Mouse (Mus musculus) brown adipose tissue, adult 24 weeks (tissue): ENCODE measurements at regions not wholly inside any gene's neighbourhood (a gene's known extent, or its start where the extent isn't known, plus 50 kb on each side); places are given as distances from the start of the nearest gene placed in this dataset.

Source experiments
- H3K27ac ChIP-seq: fragments of 200-500 bp; replicated peaks from 2 replicates; pipeline ENCODE4 v1.5.1; 2012; ENCODE audit warnings: low read depth, mild to moderate bottlenecking, low read length
- H3K4me1 ChIP-seq: fragments of 200-500 bp; 2 replicates; pipeline ENCODE4 v1.6.1; 2012; ENCODE audit warnings: low read length, mixed read lengths; ENCODE audit not compliant: control insufficient read depth, insufficient read depth, insufficient read length
- H3K4me3 ChIP-seq: fragments of 200-500 bp; 2 replicates; pipeline ENCODE4 v1.5.1; 2012; ENCODE audit warnings: low read depth, mild to moderate bottlenecking, low read length, moderate library complexity; ENCODE audit not compliant: insufficient read depth

DNA sequence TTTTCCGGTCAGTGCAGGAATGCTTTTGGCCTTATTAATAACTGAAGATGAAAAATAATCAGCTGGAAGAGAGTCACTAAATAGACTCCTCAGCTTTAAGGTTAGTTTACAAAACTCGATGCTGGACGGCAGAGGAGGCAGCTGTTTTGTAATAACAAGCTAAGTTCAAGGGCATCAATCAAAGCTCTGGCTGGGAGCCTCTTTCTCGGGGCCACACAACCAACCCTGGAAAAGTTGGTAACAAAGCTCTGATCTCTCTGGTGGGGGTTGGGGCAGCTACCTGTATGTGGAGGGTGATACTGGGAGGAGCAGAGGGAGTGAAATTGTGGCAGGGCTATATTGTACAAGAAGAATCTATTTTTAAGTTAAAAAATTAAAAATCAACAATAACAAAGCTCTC, 374.1 kb downstream of the Fgf9 start:
- H3K27ac ChIP-seq: no peak overlapping the region
- H3K4me1 ChIP-seq: no peaks in the 10 kb centered on the region; the same call in 1 of the 2 replicates
- H3K4me3 ChIP-seq: no peak overlapping the region

DNA sequence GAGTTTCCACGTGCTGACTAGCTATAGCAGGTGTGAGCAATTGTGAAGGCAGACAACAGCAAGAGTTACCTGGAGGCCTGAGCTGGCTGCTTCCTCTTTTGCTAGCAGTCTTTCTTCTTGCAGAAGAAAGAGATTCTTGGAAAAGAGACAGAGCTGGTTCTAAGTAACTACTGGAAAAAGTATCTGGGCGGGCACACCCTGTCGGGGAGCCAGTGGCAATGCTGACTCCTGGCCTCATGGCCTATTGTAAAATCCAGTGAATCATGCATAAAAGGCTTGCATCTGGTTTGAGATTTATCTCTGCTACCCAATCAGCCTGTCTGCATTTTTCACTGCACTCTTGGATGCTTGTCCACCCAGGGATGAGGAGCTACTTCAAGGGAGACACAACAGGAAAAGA, 372.2 kb downstream of the Fgf9 start:
- H3K27ac ChIP-seq: no peak overlapping the region
- H3K4me1 ChIP-seq: no peaks in the 10 kb centered on the region; the same call in 1 of the 2 replicates
- no peak overlapping the region for H3K4me3 ChIP-seq

DNA sequence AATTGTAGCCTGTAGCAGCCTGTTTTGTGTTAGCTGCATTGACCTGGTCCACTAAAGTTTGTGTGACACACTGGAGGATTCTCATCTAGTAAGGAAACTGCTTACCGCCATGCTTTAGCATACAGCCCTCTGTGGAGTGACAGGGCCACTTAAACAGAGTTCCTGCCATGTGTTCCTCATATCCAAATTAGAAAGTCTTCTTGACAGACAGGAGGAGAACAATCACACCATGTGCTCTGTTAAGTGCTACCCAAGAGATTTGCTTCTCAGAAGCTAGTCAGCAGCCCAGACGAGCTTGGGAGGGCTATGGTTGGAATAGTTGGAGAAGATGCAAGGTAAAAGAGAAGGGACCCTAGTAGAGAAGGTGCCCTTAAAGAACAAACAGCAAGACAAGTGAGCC, 369.6 kb downstream of the Fgf9 start:
- Histone ChIP-seq H3K4me1 (no peaks in the 10 kb centered on the region; the same call in 1 of the 2 replicates), H3K27ac (no peak overlapping the region), H3K4me3 (no peak overlapping the region)

DNA sequence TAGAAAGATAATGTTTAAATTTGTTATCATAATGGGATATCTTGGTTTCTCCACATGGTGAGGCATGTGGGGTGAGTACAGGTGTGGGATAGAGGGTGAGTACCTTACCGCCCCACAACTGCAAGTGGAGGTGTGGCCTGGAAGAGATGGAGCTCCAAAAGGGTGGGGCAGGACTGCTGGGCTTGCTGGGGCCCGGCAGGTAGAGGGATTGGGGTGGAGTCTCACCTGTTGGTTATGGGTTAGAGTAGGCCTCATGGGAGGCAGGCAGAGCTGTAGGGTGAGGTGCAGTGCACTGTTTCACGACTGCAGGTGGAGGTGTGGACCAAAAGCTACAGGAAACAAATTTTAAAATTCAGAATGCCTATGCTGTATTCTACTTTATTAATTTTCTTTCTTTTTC, 365.7 kb downstream of the Fgf9 start:
- Histone ChIP-seq H3K27ac (no peak overlapping the region), H3K4me3 (no peak overlapping the region), H3K4me1 (no peaks in the 10 kb centered on the region)

DNA sequence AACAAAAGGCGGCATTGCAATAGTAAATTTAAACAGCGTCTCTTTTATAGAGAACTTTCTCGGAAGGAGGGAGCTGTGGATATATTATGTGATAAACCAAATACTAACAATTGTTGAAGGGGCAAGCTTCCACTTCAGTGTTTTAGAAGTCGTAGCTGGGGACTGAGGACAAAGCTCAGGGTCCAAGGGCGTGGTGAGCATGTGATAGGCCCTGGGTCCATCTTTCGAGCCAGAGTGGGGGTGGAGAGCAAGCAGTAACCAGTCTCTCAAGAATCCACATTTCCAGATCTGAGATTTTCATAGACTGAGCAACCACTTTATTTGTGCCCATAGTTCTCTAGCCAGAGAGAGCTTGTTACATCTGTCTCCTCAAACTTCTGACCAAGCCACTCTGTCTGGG, 356.1 kb downstream of the Fgf9 start:
- H3K27ac ChIP-seq: no peak overlapping the region
- H3K4me3 ChIP-seq: no peak overlapping the region
- H3K4me1 ChIP-seq: no peaks in the 10 kb centered on the region

DNA sequence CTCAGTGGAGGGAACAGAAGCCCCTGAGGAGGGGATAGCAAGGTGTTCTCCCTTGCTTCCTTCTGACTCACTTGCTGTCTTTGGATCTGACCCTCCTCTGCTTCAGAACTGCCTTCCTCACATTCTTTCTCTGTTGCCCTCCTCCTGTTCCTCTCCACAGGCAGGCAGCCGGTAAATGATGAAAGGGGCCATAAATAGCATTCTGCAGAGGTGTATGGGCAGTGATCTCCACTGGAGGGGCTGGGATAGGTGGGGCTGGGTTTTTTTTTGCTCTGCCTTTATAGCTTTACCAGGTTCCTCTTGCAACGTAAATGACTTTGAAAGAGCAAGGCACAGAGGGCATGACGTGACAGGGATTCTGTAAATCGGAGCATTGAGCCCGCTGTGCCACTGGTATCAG, 351.6 kb downstream of the Fgf9 start:
- Histone ChIP-seq H3K27ac (no peak overlapping the region), H3K4me1 (no peaks in the 10 kb centered on the region), H3K4me3 (no peak overlapping the region)

DNA sequence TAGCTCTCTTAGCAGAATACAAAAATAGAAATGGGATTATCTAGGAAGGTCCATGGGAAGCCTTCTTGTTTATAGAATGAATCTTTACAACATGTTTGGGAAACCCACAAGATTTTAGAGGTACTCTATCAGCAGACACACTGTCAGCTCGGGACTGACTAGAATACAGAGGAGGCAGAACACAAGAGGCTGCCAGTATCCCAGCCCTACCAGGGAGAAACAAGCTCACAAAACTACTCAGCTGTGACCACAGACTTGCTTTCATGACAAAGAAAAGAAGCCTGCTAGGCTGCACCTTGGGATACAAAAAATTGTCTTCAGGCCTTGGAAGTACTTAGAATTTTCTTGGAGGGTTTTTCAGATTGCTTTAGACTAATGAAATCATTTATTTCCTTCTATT, 347.2 kb downstream of the Fgf9 start:
- no peaks in the 10 kb centered on the region for H3K4me1 ChIP-seq
- no peak overlapping the region for H3K4me3 ChIP-seq
- no peak overlapping the region for H3K27ac ChIP-seq

DNA sequence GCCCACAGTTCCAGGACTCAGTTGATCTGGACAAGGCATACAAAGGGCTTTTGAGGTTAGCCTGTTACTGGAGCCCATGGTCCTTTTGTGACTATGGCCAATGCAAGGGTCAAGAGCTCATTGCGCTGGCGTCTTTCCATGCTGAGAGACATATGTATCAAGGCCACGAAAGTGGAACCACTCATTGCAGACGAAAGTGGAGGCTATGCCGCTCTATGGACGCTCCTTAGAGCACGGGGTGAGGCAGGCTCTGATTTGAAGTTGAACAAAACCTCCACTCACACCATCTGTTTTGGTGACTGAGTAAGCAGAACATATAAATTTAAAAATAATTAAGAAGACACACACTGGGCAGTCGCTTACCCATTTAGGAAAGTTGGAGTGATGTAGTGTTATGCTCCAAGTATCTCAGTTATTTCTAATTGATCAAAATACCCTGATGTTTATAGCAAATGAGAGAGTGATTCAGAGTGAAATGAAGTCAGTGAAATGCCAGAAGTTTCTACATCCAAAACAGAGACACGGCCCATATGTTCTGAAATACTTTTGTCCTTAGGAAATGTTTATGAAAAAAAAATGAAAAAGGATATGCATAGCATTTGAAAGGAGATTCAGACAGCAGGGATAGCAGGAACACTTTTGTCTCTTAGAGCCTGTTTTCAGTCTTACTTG, 321.8 kb downstream of the Fgf9 start:
- Histone ChIP-seq H3K27ac (no peak overlapping the region), H3K4me3 (no peak overlapping the region), H3K4me1 (no peaks in the 10 kb centered on the region)

DNA sequence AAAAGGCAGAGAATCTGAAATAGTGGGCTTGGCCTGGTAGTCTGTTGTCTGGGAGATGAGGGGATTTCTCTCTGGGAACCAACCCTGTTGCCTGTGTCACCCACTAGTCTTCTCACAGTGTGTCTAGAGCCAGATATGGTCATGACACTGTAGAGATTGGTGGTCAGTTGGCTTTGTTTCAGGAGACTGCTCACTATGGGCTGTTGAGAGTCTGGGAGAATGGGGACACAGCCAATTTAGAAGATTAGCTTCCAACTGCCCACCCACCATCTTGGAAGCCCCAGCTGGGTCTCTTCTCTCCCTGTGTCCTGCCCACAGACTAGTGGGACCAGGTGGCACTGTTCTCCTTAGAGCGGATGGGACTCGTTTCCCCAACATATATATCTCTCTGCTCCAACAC, 320.4 kb downstream of the Fgf9 start:
- H3K4me1 ChIP-seq: no peaks in the 10 kb centered on the region
- H3K4me3 ChIP-seq: no peak overlapping the region
- H3K27ac ChIP-seq: no peak overlapping the region

DNA sequence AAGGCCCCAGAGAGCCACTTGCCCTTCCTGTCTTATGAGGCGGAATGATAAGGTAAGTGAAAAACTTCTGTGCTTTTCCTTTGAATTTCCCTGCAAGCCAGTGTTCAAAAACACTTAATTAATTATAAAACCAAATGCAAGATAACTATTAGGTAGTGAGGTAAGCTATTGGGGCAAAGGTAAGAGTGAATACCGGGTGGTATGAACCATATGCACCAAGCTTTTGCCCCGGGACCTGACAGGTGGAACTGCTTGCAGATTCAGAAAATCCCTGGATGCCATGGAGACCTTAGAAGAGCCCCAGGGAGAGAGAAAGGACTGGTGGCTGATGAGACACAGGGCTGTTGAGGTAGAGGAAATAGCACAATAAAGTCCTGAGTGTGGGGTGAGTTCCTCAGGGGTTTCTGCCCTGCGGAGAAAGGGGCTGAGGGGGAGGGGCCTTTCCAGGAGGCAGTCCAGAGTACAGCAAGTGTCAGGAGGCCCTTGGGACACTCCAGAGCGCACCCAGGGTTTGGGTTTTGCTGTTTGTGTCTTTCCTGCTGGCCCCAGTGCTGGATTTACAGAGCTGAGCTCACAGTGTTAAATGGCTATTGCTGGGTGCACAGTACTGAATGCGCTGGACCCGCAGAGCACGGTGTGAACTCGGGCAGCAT, 317.1 kb downstream of the Fgf9 start:
- Histone ChIP-seq H3K4me1 (no peaks in the 10 kb centered on the region), H3K27ac (no peak overlapping the region), H3K4me3 (no peak overlapping the region)

DNA sequence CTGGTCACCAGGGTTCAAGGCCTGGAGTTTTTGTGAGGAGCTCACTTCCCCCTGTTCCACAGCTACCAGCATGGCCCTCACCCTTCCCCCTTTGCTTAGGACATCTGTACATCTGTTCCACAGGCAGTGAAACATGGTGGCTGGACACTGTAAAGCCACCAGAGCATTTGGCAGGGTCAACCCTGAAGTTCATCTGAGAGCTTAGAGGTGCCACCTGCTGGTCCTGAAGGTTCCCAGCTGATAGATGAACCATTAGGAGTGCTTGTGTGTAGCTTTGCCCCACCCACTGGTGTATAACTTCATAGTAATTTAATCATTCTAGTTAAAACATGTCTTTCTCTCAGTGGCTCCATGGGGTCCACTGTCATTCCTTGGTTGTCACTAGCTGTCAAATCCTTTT, 304.7 kb downstream of the Fgf9 start:
- H3K4me3 ChIP-seq: no peak overlapping the region
- H3K4me1 ChIP-seq: no peaks in the 10 kb centered on the region
- no peak overlapping the region for H3K27ac ChIP-seq

DNA sequence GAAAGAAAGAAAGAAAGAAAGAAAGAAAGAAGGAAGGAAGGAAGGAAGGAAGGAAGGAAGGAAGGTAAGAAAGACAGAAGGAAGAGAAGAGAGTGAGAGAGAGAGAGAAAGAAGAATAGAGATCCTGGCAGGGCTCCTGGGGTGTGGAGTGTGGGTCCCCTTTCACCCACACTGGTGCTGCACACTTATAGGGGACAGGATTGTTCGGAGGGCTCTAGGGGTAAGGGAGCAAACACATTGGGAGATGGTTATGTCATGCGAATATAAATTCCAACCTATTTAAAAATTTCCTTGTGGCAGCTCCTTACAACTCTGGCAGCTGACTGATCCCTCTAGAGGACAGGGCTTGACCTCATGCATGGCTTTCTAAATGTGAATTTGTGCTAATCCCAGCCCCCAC, 286.5 kb downstream of the Fgf9 start:
- Histone ChIP-seq H3K4me3 (no peak overlapping the region), H3K27ac (no peak overlapping the region), H3K4me1 (no peaks in the 10 kb centered on the region)

DNA sequence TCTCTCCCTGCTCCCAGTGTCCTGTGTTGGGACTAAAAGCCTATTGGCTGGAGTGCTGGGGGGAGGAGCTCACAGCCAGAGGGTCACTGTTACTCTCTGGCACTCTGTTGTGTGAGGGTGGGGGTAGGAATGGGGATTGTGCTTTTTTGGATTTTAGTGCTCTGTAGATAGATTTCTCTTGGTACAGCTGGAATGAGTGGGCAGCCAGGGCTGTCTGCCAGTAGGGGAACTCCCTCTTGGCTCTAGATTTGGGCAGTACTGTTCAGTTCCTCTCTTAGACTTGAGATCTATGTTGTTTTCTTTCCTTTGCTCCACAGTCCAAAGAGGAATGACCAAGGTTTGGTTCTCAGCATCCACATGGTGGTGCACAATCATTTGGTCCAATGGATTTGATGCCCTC, 282.6 kb downstream of the Fgf9 start:
- Histone ChIP-seq H3K27ac (no peak overlapping the region), H3K4me1 (no peaks in the 10 kb centered on the region)

DNA sequence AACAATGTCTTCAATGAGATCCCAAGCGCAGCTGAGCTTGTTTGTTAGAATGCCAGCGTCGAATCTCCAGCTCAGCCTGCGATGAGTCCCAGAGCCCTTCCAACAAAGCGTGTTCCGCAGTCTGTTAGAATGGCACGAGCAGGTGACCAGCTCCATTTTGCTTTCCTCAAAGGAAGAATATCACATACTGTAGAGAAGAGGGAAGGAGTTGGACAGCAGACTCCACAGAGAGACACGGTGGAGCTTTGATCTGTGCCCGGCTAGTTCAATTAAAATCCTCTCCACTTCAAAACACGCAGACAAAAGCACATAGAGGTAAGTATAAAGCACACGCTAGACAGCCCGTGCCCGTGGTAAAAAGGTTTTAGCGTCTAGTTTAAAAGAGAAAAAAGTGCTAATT, 265.8 kb downstream of the Fgf9 start:
- Histone ChIP-seq H3K4me3 (no peak overlapping the region), H3K4me1 (no peaks in the 10 kb centered on the region), H3K27ac (no peak overlapping the region)

More for the DNA sequence above, 282.6 kb downstream of the Fgf9 start:
- no peak overlapping the region for H3K4me3 ChIP-seq

DNA sequence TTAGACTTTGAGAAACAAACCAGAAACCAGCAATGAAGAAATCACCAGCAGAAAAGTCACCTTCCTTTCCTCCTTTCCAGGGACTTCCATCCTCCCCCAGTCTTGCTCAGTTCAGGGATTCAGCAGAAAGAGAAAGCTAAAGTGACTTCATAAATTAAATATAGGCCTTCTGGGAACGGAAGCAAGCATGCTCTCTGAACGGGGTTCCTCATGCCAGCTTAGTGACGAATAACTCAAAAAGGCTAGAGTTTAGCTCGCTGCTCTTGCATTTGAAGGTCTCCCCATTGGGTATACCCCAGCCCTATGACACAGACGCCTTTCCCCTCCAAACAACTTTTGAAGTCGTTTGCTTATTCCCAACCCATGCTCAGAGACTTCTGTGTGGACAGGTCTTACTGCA, 252.8 kb downstream of the Fgf9 start:
- Histone ChIP-seq H3K4me1 (no peaks in the 10 kb centered on the region), H3K27ac (no peak overlapping the region), H3K4me3 (no peak overlapping the region)

DNA sequence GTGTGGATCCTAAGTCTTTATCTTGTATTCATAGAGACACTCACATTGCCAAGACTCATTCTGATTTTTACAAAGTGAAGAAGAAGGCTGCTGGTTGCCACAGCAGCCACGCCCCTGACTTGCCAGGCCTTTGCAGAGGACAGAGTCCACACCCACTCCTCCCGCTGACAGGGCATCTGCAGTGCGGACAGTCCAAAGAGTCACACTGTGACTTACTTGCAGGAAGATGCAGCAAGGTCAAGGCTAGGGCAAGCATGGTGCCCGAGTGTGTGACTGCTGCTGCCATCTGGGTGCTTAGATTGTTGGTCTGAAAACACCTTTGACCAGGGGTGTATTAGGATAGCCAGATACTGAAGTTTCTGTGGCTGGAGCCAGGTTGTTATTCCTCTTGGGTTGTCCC, 252.1 kb downstream of the Fgf9 start:
- H3K4me3 ChIP-seq: no peak overlapping the region
- H3K4me1 ChIP-seq: no peaks in the 10 kb centered on the region
- H3K27ac ChIP-seq: no peak overlapping the region
